Mouse (Mus musculus) testis, adult 2 months (tissue): ENCODE measurements at regions not wholly inside any gene's neighbourhood (a gene's known extent, or its start where the extent isn't known, plus 50 kb on each side); places are given as distances from the start of the nearest gene placed in this dataset.

Experiments
- CTCF ChIP-seq: fragments of 200-500 bp; IDR thresholded peaks from 2 replicates; pipeline ENCODE4 v1.5.1; 2012; ENCODE audit warnings: low read depth, mild to moderate bottlenecking, inconsistent platforms, low read length, moderate library complexity; ENCODE audit not compliant: control insufficient read depth, insufficient read depth, insufficient replicate concordance
- POLR2A ChIP-seq: fragments of 200-500 bp; IDR thresholded peaks from 2 replicates; pipeline ENCODE4 v1.6.1; 2012; ENCODE audit warnings: low read depth, mild to moderate bottlenecking, inconsistent platforms, low read length, moderate library complexity; ENCODE audit not compliant: control insufficient read depth

GRCm38 (mm10) chrX:99585703-99586102 lies 114.6 kb upstream of the Pja1 start:
- TF ChIP-seq CTCF (no peak), POLR2A (no peak)
